Mouse (Mus musculus) liver, embryonic 15.5 days (tissue): ENCODE results near the gene Spin1. TPM values are rescaled to one million over a fixed set of nuclear protein-coding genes. Genes with fewer than 3 reads are reported as not detected.

Experiments
- ATAC-seq: fragments of 200-750 bp; cut with Nextera tagmentation; 2 replicates; pipeline ENCODE4 v1.8.0; 2017; ENCODE audit warnings: moderate number of reproducible peaks, mild to moderate bottlenecking, moderate library complexity; ENCODE audit not compliant: insufficient read depth
- H3K27ac ChIP-seq: fragments of 300-500 bp; sonication (generic); replicated peaks from 2 replicates; pipeline ENCODE4 v1.5.1; 2015; ENCODE audit warnings: mild to moderate bottlenecking, inconsistent platforms
- H3K27me3 ChIP-seq: fragments of 300-500 bp; sonication (generic); 2 replicates; pipeline ENCODE4 v1.6.1; 2015; ENCODE audit warnings: mild to moderate bottlenecking, inconsistent platforms
- H3K36me3 ChIP-seq: fragments of 300-500 bp; sonication (generic); replicated peaks from 2 replicates; pipeline ENCODE4 v1.6.1; 2015; ENCODE audit warnings: moderate library complexity, mild to moderate bottlenecking, inconsistent platforms
- H3K4me1 ChIP-seq: fragments of 300-500 bp; sonication (generic); replicated peaks from 2 replicates; pipeline ENCODE4 v1.6.1; 2015; ENCODE audit warnings: inconsistent platforms
- H3K4me2 ChIP-seq: fragments of 300-500 bp; sonication (generic); 2 replicates; pipeline ENCODE4 v1.6.1; 2015; ENCODE audit warnings: moderate library complexity, mild to moderate bottlenecking, inconsistent platforms
- H3K4me3 ChIP-seq: fragments of 300-500 bp; sonication (generic); replicated peaks from 2 replicates; pipeline ENCODE4 v1.5.1; 2015; ENCODE audit warnings: mild to moderate bottlenecking, inconsistent platforms
- H3K9ac ChIP-seq: fragments of 300-500 bp; sonication (generic); 2 replicates; pipeline ENCODE4 v1.6.1; 2015; ENCODE audit warnings: moderate library complexity, mild to moderate bottlenecking, inconsistent platforms
- H3K9me3 ChIP-seq: fragments of 300-500 bp; sonication (generic); replicated peaks from 2 replicates; pipeline ENCODE4 v1.6.1; 2016; ENCODE audit warnings: inconsistent platforms
- WGBS: fragments of 180-500 bp; shearing (Covaris S2); methylation state at CpG from one replicate; pipeline ENCODE4 v1.1.7; 2015; ENCODE audit warnings: mixed read lengths; ENCODE audit not compliant: insufficient replicate concordance; 5-methylcytosine and 5-hydroxymethylcytosine counted together
- polyA plus RNA-seq: library from polyadenylated mRNA; unstranded; fragments of >200 nt; fragmentation: Nextera tagmentation; extraction: Ambion mirVana; gene quantifications from 2 replicates; pipeline ENCODE4 v1.2.1, GENCODE M21; 2015

Gene Spin1
- 9.2 and 10.7 TPM in 2 replicates for polyA plus RNA-seq

DNA sequence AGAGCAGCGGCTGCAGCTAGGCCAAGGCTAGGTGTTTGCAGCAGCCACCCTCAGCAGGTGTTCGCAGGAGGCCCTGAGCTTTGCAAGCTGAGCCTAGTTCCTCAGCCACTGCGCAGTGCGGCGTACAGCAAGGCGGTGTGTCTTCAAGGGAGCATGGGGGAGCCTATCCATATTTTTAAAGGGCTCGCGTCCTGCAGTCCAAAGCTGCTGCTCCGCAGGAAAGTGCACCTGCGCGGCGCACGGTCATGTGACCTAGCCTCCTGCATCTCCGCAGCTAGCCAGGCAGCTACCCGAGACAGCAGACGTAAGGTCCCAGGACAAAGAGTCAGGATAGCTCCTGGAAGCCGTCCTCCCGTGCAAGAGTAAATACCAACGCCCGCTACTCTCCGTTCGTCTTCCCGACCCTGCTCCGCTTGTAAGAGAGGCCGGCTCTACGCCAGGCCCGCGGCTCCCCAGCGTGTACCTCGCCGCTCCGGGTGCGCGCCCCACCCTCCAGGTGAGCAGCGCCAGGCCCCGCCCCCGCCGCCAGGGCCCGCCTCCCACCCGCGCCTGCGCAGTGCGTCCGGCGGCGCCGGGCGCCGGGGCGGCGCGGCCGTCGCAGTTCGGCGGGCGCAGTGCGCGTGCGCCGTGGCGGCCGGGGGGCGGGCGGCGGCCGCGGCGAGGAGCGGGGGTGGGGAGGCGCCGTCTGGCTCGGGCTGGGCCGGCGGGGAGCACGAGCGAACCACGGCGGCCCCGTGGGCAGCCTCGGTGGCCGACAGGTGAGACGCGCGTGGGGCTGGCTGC, at the start of gene Spin1:
Gene Spin1 (plus strand): TSS at position 648 of the 783 bp plus-strand sequence.
- no peaks in the 10 kb centered on the region for H3K36me3 ChIP-seq
- peaks cover 24% of the 10 kb centered on the region for H3K27me3 ChIP-seq
- H3K9ac ChIP-seq: peak within 1 kb of the TSS; percentile 70
- no peaks in the 10 kb centered on the region for H3K9me3 ChIP-seq
- peak; percentile 85 for ATAC-seq
- peaks cover 29% of the 10 kb centered on the region for H3K4me1 ChIP-seq
- peak within 1 kb of the TSS; percentile 90 for H3K4me2 ChIP-seq
- H3K4me3 ChIP-seq: peak within 1 kb of the TSS; percentile 77
- WGBS: under 1% methylated on average over 68 of the region's 85 CpGs
- peak within 1 kb of the TSS; percentile 79 for H3K27ac ChIP-seq

- H3K9me3 ChIP-seq: no peaks in the 10 kb centered on the region
- no peak overlapping the region for H3K27ac ChIP-seq
- no peak overlapping the region for H3K4me3 ChIP-seq
- no peaks in the 10 kb centered on the region for H3K4me1 ChIP-seq
- H3K36me3 ChIP-seq: no peaks in the 10 kb centered on the region
- no peak overlapping the region for H3K9ac ChIP-seq
- no peak overlapping the region for H3K4me2 ChIP-seq
- WGBS: 56% methylated on average over 4 of the region's 4 CpGs
- no peaks in the 10 kb centered on the region for H3K27me3 ChIP-seq
- no peak for ATAC-seq
These were observed 49.7 kb upstream of the Spin1 start for GRCm38 (mm10) chr13:51051016-51051415.

DNA sequence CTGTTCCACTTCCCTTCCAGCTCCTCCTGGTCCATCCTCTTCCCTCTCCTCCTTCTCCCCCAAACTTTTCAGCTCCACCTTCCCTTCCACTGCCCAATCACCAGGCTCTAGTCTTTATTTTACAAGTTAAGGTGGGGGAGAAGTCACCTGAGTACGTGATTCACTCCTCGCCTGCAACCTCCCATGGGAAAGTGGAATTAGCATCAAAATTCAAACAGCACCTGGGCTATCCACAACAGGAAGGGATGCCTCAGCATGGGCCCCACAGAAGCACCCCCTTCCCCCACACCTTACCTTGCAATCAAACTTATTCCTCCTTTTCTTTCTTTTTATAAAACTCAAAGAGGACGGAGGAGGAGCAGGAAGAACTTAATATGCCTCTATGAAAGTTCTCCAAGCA, 48.3 kb upstream of the Spin1 start:
- Histone ChIP-seq H3K27me3 (no peaks in the 10 kb centered on the region), H3K36me3 (no peaks in the 10 kb centered on the region), H3K9me3 (no peaks in the 10 kb centered on the region), H3K4me1 (no peaks in the 10 kb centered on the region), H3K4me3 (no peak overlapping the region), H3K4me2 (no peak overlapping the region), H3K27ac (no peak overlapping the region), H3K9ac (no peak overlapping the region)
- 56% methylated on average over 3 of the region's 3 CpGs for WGBS
- no peak for ATAC-seq

DNA sequence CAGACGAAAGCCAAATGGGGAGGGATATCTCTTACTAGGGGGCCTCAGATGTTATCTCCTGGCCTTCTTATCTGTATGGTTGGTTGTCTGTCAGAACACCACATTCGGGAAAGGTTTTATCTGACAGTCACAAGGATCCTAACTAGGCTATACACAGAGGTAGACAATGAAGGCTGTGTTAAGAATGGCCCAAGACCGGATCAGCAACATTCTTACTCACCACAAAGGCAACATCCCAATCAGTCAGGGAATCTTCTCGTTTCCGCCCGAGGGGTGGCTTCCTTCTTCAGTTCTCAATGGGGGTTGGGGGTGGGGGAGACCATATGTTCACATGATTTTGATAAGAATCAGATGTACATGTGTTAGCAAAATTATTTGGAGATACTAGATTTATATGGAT, 37.7 kb upstream of the Spin1 start:
- WGBS: 33% methylated on average over 6 of the region's 6 CpGs
- no peak overlapping the region for H3K9ac ChIP-seq
- no peak overlapping the region for H3K4me3 ChIP-seq
- no peak overlapping the region for H3K27ac ChIP-seq
- H3K4me1 ChIP-seq: no peaks in the 10 kb centered on the region
- no peak for ATAC-seq
- no peaks in the 10 kb centered on the region for H3K9me3 ChIP-seq
- no peak overlapping the region for H3K4me2 ChIP-seq
- no peaks in the 10 kb centered on the region for H3K36me3 ChIP-seq
- no peaks in the 10 kb centered on the region for H3K27me3 ChIP-seq

GRCm38 (mm10) chr13:51063721-51064120, 37.0 kb upstream of the Spin1 start:
- Histone ChIP-seq H3K9ac (no peak overlapping the region), H3K4me3 (no peak overlapping the region), H3K9me3 (no peaks in the 10 kb centered on the region), H3K36me3 (no peaks in the 10 kb centered on the region), H3K27ac (no peak overlapping the region), H3K27me3 (no peaks in the 10 kb centered on the region), H3K4me2 (no peak overlapping the region), H3K4me1 (no peaks in the 10 kb centered on the region)
- no peak for ATAC-seq
- 83% methylated on average over 1 of the region's 1 CpGs for WGBS

GRCm38 (mm10) chr13:51064429-51064828, 36.3 kb upstream of the Spin1 start:
- 52% methylated on average over 3 of the region's 3 CpGs for WGBS
- no peak overlapping the region for H3K27ac ChIP-seq
- no peaks in the 10 kb centered on the region for H3K9me3 ChIP-seq
- no peak overlapping the region for H3K9ac ChIP-seq
- H3K36me3 ChIP-seq: no peaks in the 10 kb centered on the region
- H3K4me1 ChIP-seq: no peaks in the 10 kb centered on the region
- no peak overlapping the region for H3K4me3 ChIP-seq
- no peaks in the 10 kb centered on the region for H3K27me3 ChIP-seq
- H3K4me2 ChIP-seq: no peak overlapping the region
- no peak for ATAC-seq

GRCm38 (mm10) chr13:51071063-51071680, 29.5 kb upstream of the Spin1 start:
- H3K4me2 ChIP-seq: peak overlapping the region; percentile 18; the same call in 1 of the 2 replicates
- peak overlapping the region; percentile 42 for H3K27ac ChIP-seq
- H3K9me3 ChIP-seq: no peaks in the 10 kb centered on the region
- no peaks in the 10 kb centered on the region for H3K27me3 ChIP-seq
- H3K4me3 ChIP-seq: no peak overlapping the region
- no peak for ATAC-seq
- H3K9ac ChIP-seq: no peak overlapping the region
- H3K4me1 ChIP-seq: peaks cover 12% of the 10 kb centered on the region; the same call in 1 of the 2 replicates
- H3K36me3 ChIP-seq: no peaks in the 10 kb centered on the region
- WGBS: 30% methylated on average over 11 of the region's 11 CpGs

DNA sequence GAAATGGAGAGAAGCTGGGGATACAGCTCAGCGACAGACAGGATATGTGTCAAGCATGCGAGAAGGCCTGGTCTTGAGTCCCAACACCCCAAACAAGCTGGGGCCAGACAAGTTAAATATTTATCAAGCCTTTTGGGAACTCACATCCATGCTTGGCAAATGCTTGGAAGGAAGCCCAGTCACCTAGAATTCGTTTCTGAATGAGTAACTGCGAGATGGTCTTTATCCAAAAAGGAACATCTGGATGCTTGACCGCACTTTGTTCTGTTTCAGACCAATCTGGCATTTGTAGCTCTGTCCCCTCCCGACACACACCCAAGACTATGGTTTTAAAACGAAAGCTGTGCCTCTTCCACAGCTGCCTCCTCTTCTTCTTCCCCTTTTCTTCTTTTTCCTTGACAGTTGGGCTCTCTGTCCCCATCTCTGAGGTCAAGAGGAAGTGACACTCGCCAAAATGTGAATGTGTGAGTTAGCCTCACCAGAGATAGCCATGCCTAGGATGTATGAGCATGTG, 28.9 kb upstream of the Spin1 start:
- Histone ChIP-seq H3K9ac (no peak overlapping the region), H3K4me1 (peaks cover 12% of the 10 kb centered on the region; the same call in 1 of the 2 replicates), H3K36me3 (no peaks in the 10 kb centered on the region), H3K4me2 (peak overlapping the region; percentile 18; the same call in 1 of the 2 replicates), H3K9me3 (no peaks in the 10 kb centered on the region), H3K27ac (peak overlapping the region; percentile 42), H3K4me3 (no peak overlapping the region), H3K27me3 (no peaks in the 10 kb centered on the region)
- WGBS: 32% methylated on average over 8 of the region's 8 CpGs
- no peak for ATAC-seq

DNA sequence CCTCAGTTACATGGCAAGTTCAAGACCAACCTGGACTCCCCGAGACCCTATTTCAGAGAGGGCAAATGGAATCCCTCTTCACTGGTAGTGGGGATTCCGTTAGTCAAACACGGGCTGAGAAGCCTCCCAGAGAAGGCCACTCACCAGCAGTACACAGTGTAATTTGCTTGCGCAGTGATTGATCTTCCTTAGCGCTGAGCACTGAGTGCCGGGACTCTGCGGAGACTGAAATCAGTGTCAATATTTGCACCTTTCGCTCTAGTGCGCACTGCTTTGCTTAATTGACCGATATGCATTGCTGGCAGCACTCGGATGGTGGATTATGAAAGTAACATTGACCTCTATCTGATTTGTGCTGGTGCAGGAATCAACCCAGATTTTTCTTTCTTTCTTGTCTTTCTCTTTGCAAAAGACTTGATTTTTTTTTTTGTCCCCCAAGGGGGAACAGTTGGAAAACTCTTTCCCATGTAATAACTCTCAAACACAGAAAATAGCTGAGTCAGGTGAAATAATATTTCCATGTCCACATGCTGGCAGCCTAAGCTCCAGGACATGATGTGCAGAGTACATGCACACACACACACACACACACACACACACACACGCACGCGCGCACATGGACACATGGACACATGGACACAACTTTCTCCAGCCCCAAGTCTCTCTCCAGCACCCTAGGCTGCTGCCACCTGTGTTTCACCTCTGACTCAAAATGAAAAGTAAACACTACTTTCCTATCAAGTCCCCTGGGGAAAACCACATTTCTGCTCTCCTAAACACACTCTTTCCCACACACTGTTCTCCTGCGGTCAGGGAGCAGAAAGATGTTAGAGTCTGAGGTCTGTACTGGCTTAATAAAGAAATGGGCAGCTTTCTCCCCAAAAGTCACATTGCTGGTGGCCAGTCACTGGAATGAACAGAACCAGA, 27.5 kb upstream of the Spin1 start:
- 70% methylated on average over 16 of the region's 16 CpGs for WGBS
- H3K36me3 ChIP-seq: no peaks in the 10 kb centered on the region
- H3K9me3 ChIP-seq: no peaks in the 10 kb centered on the region
- H3K27ac ChIP-seq: no peak overlapping the region
- peaks cover 12% of the 10 kb centered on the region; the same call in 1 of the 2 replicates for H3K4me1 ChIP-seq
- no peaks in the 10 kb centered on the region for H3K27me3 ChIP-seq
- H3K9ac ChIP-seq: no peak overlapping the region
- H3K4me3 ChIP-seq: no peak overlapping the region
- ATAC-seq: peak; percentile 51
- 0 out of 2 replicates have a peak overlapping the region, but pooled peaks have one; percentile 8 for H3K4me2 ChIP-seq

DNA sequence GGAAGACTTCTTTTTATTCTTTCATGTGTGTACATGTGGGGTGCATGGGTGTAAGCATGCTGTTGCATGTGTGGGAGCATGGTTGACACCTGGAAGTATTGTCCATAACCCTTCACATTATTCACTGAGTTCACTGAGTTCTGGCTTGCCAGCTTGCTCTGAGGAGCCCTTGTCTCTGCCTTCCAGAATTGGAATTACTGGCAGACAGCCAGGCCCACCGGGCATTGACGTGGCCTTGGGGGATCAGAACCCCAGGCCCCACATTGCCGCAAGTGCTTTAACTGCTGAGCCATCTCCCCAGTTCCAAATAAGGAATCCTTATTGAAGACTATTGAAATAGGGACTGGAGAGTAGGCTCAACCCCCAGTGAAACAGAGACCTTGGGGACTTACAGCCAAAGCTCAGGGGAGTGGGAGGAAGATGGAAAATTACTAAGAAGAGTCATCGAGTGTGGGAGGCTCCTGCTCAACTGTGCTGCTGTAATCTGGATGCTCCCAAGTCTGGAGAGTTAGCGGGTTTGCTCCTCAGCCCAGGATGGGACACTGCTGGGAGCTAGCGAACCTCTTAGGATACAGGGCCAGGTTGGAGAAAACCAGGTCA, 26.5 kb upstream of the Spin1 start:
- Histone ChIP-seq H3K4me3 (no peak overlapping the region), H3K9ac (no peak overlapping the region), H3K27me3 (no peaks in the 10 kb centered on the region), H3K4me1 (peaks cover 12% of the 10 kb centered on the region; the same call in 1 of the 2 replicates), H3K9me3 (no peaks in the 10 kb centered on the region), H3K27ac (no peak overlapping the region), H3K4me2 (no peak overlapping the region), H3K36me3 (no peaks in the 10 kb centered on the region)
- no peak for ATAC-seq
- WGBS: 60% methylated on average over 6 of the region's 6 CpGs
